Mouse (Mus musculus) embryo, embryonic 10.5 days (tissue): ENCODE measurements around the gene Chrnd.
A peak's percentile ranks its signal among the peaks of the same experiment; 100 is the strongest.

Source experiments
- DNase-seq: peaks from one replicate; pipeline ENCODE4 v3.0.0-alpha.2; 2015; ENCODE audit warnings: low spot score

Gene Chrnd

DNA sequence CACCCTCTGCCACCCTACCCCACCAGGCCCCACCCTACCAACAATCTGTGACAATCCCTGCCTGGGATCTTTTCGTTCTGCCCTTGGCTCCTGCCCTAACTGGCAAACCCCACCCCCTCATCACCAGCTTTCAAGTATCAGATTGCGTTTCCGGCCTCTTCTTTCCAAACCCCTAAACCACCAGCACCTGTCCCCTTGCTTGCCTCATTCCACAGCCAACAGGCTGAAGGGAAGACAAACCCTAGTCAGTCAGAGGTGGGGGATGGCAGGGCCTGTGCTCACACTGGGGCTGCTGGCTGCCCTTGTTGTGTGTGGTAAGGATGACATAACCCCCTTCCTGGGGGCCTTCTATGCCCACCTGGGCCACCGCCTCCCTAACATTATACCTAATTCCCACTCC lies at the start of gene Chrnd:
TSS of gene Chrnd (plus strand) at position 179 of the 400 bp plus-strand sequence.
- no peak for DNase-seq

DNA sequence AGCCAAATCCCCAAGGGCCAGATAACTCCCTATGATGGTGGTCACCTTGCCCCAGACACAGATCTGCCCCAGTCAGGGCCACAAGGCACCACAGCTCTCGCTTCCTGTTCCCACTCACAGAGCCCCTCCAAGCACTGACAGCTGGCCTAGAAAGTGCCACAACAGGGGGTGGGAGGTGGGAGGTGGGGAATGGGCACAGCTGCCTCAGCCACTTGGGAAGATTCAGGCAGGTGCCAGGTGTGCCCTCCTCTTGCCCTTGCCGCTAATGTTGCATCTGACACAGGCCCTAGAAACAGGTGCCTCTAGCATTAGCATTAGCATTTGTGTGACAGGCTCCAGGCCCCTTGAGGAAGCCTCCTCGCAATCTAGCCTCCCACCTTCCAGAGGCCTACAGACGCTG lies 48.9 kb upstream of the Chrnd start:
- DNase-seq = no peak

DNA sequence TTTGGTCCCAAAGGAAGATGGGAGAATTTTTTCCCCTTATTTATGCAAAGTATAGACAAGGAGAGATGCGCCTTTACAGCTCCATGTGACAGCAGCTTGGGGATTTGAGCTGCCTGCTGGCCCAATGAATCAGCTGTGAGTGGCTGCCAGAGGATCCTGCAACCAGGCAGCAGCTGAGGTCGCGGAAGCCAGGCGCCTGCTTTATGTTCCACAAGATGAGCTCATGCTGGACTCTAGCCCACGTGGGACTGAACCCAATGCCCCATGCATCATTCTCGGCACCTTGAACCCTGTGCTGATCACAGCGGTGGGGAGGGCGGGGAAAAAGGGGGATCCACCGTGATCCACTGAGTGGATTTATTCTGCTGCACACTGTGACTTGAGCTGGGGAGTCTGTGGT lies 48.0 kb upstream of the Chrnd start:
- DNase-seq = no peak

DNA sequence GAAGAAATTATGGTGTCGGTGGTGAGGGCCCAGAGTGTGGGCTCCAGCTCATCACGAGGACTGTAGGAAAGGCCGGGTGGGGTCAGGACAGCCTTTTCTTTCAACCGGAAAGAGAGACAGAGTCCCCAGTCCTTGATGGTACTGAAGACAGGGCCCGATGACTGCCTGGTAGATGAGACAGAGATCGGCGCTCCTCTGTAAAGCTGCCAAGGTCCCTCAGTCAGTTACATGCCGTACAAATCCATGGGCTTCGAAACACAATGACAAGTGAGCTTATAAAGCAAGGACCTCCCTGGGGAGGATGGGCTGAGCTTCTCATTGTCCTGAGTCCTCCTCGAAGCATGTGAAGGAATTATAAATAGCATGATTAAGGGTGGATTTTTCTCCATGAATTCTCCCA lies 47.3 kb upstream of the Chrnd start:
- DNase-seq = no peak

DNA sequence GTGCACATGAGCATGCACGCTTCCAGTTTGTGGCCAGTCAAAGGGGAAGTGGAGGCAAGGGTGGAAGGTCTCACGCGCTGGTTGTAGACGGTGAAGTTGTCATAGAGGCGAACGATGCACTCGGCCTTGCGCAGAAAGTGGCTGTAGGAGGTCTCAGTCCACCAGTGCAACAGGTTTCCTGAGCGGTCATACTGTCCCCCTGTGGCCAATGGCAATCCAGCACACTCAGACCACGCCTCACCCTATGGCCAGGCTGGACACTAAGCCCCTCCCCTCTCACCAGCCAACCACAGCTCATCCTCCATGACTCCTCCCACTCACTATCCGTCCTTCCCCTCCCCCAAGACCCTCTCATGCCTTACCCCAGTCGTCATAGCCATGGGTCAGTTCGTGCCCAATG lies 41.0 kb upstream of the Chrnd start:
- DNase-seq = peak; percentile 58

DNA sequence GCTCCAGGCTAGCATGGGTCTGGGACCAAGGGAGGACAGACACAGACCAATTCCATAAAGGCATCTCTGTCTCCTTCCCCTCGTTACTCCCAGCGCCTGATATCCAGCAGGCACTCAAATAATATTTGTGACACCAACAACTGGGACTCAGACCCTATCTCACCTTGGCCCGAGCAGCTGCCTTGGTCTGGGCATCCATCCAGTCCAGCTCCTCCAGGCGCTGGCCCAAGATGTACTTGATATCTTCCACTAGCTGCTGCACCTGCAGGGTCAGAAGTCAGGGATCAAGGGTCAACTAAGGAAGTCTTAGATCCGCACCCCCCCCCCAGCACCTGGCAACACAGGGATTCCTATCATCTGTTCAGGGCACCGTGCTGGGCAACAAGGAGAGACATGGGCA lies 39.1 kb upstream of the Chrnd start:
- no peak for DNase-seq

DNA sequence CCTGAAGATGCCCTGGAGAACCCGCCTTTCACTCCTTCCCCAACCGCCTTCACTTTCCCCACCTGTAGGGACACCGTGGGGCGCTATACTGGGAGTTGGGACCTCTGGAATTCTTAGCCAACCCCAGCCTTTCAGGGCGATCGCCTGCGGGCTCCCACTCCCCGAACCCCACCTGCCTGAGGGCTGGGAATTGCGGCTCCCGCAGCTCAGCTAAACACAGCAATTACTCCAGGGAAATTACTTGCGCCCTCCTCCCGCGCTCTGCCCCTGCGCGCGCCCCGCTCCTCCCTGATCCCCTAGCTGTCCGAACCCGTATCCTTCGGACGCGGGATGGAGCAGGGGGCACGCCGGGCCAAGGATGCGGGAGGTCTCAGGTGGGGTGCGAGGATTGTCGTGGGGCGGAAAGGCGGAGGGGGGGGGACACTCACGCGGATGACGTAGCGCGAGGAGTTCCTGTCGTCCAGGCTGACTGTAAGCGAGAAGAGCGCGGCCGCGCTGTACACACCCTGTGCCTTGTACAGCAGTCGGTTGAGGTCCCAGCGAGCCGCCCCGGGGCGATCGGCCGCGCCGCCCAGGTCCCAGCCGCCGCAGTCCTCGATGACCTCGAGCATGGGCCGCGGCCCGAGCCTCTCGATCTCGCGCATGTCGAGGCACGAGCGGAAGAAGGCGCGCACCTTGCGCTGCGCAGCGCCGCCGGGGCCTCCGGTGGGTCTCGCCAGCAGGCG lies 36.5 kb upstream of the Chrnd start:
- no peak for DNase-seq

DNA sequence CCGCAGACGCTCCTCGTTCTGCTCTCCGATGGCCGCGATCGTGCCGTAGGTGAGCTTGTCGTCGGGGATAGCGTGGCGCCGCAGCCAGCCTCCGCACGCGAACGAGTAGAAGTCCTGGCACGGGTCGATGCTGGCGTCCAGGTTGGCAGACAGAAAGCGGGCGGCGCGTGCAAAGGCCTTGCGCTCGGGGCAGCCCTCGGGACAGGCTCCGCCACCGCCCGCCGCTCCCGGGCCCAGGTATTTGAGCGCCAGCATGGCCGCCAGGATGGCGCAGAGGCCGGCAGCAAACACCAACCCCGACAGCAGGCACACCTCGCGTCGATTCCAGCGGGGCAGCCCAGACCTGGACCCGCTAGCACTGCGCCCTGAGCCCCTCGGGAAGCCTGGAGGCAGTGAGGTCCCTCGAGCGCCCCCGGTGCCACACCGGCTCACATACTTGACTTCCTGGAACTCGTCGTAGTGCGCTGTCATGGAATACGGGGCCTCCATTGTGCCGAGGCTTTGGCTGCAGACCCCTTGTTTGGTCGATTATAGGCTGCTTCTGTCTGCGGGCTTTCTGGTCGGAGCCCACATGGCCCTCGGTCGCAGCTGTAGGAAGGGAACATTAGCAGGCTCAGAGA lies 35.8 kb upstream of the Chrnd start:
- DNase-seq = no peak

DNA sequence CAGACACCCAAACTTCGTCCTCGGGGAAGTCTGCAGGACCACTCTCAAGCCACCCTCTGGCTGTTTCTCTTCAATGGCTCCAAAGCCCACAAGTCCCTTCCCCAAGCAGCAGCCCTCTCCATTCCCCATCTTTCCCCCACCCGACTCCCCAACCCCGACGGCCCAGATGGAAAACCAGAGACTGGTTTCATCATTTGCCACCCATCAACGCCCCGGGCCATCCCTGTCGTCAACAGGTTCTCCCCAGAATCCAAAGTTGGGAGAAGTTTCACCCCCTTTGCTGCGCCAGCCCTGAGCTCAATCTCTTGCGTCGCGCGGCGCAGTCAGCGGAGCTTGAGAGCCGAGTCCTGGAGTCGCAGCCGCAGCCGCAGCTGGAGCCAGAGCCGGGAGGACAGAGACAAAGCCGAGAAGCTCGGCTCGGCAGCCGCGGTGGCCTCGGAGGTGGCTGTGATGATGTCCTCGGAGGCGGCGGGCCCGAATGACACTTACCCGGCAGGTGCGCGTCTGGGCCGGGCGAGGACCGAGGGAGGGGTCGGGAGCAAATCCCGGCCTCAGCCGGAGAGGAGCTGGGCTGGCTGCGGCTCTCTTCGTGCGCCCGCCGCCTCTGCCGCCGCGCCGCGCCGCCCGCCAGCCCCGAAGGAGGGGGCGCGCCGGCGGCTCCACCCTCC lies 34.7 kb upstream of the Chrnd start:
- DNase-seq = peak; percentile 63

DNA sequence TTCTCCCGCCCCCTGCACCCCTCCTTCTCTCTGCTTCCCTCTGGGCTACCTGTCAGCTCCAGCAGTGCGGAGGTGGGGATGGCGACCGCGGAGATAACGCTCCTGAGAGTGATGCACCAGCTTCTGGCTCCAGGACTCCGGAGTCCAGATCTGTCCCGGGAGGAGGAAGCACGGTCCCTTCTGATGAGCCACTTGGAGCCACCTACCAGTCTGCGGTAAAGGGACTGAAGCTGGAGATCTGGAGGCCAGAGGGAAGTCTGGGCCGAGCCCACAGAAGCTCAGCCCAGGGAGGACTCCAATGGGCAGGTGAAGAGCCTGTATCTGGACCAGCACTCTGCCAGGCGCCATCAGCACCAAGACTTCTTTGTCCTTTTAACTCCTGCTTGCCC lies 34.2 kb upstream of the Chrnd start, which contains the start of gene Ecel1:
TSS of gene Ecel1 (minus strand) at position 323 of the 389 bp plus-strand sequence.
- DNase-seq = no peak

DNA sequence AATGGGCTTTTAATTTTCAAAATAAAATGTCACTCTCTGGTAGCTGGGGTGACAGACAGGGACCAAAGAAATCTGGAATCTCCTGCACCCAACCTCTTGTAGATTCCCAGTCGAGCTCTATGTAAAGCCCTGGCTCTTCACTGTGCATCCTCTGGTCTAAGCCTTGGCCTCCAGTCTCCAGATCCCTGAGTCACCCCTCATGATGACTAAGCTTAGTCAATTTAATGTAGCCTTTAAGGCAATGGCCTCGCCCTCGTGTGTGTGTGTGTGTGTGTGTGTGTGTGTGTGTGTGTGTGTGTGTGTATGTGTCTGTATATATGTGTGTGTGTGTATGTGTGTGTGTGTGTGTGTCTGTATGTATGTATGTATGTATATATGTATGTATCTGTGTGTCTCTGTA lies 31.0 kb upstream of the Chrnd start:
- no peak for DNase-seq

DNA sequence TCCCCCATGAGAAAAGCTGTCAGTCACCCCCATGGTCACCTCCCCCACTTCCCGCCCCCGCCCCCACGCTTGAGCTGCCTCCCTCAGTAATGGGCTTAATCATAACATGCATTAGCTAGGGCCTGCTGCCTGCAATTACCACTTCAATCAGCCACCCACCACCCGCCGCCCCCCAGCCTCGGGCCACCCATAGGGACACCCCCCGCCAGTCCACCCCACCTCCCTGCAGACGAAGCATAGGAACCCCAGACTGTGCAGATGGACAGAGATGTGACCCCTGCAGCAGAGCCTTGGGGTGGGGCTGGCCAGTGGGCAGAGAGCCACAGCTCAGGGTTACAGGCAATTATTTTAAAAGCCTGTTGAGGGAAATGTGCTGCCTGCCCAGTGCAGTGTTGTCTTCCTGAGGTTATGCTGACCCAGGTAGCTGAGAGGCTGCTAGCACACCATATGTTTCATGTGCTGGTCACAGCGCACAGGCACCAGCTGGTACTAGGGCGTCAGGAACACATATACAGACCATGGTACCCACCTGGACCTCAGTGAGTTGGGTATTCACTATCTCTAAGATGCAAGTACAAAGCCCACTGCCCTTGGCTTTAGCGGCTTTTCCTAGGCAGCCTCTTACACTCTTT lies 26.1 kb upstream of the Chrnd start:
- no peak for DNase-seq

DNA sequence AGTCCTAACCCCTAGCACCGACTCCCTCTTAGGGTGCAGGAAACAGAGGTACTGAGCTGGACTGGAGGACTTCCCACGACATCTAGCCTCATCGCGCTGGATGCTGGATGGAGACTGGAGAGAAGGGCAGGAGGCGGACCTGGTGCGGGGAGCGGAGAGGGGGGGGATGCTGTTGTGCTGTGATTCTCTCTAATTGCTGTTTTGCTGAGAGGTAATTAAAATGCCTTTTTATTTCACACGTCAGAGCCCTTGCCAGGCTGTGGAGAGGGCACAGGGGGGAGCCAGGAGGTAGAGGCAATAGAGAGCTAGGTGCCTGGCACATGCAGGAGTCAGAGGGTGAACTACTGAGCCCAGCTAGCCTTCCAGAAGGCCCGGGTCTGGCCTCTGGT lies 25.6 kb upstream of the Chrnd start:
- no peak for DNase-seq

DNA sequence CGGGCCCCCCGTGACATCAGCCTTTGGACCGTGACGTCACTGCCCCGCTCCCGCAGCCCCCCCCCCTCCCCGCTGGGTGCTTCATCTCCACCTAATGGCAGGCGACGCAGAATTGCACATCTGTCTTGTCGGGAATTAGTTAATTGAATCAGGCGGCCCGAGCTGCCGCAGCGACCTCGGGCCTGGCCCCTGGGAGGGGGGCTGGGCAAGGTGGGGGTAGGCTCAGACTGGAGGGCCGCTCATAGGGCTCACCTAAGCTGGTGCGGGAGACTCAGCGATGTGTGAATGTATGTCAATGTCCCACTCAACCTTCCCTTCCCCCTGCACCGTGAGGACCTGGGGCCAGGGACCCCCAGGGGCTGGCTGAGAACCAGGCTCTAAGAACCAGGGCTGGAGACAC lies 19.9 kb upstream of the Chrnd start:
- DNase-seq = no peak

DNA sequence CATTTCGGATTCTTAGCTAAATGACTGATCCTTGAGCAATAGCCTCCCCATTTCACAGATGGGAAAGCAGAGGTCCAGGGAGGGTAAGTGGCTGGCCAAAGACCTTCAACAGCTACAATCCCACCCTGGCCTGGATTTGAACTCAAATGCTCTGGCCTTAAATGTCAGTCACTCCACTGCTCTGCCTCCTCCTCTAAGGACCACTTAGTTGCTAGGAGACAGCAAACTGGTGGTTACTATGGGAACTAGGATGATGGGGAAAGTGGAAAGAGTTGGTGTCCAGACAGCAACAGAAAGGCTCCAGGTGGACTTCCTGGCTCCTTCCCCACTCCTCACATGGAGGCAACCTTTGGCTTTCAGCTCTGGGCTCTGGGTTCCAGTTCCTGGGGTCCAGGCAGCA lies 19.1 kb upstream of the Chrnd start:
- peak; percentile 45 for DNase-seq

DNA sequence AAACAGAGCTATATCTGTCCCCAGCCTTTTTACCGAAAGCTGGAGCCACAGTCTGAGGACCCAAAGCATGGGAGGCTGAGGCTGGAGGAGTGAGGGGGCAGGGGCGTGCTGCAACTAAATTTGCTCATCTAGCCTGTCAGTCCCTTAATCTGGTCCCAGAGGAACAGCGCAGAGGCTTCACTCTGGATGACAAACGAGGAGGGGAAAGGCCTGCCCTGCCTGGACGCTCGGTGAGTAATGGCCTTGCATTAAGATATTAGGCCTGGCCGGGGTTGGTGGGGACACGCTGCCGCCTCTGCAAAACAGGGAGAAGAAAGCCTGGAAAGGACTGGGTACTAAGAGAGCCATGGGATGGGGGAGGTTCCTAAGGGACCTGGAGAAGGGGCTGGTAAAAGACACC lies 18.1 kb upstream of the Chrnd start:
- DNase-seq = no peak

DNA sequence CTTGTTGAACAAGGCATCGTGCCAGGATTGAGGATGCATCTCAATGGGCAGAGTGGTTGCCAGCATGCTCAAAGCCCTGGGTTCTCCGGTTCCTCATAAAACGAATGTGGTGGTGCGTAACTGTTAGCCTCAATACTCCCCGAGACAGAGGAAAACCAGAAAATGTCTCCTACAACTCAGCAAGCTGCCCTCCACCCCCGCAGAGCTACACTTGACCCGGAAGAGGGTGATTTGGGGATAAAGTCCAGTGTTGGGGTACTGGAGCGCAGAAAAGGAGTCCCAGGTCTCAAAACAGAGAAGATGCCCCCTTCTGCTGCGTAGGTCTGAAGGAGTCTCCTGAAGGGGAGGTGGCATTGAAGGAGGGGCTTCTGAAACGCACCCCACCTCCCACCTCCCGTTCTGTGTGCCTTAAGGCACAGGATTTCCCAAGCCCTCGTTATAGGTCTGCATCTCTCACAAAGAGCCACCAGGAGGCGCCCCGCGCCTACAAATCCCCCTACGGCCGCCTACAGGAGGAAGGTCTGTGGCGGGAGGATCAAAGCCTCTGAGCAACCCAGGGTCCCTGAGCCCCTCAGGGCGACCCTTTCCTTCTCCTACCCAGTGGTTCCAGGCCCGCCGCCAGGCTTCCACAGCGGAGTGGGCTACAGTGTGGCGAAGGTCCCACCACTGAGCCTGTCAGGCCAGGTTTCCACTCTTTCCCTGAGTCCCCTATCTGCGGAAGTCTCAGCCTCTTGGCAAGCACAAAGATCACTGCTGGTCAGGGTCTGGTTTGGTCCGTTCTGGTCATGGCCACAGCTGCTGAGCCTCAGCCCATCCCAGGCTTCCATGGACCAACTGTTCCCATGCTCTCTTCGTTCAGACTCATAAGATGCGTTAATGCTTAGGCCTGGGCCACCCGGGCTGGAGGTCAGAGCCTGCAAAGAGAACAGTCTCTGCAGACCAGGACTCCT lies 16.1 kb upstream of the Chrnd start:
- peak; percentile 90 for DNase-seq

DNA sequence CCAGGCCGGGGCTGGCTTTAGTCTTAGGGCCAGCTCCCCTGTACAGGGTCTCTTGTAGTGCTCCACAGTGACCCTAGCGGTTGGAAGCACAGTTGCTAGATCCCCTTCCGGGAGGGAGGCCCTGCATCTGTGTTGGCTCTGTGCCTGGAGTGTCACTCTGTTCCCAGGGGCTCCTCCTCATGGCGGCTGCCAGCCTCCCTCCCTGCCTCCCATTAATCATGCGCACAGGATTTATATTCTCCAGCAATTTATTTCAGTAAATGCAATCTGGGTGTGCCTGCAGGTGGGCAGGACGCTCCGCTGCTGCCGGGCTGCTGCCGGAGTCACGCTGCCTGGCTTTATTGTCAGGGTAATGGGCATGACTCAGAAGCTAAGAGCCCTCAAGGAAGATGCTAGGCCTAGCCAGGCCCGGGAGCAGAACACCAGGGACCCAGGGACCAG lies 14.5 kb upstream of the Chrnd start:
- peak; percentile 80 for DNase-seq

DNA sequence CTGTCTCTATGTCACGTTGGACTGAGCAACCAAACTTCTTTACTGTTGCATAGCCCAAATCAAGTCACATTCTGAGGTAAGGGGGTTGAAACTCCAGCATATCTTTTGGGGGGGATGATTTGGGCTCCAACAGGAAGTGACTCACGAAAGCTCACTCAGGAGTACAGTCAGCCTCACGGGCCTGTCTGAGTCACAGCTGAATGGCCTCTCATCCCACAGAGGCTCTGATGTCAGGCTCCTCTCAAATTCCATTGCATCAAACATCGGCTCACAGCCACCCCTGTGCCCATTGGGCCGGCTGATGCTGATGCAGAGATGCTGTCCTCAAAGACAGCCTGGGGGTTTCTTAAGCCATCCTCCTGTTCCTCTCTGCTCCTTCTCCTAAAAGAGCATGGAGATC lies 9.5 kb upstream of the Chrnd start:
- DNase-seq = no peak

DNA sequence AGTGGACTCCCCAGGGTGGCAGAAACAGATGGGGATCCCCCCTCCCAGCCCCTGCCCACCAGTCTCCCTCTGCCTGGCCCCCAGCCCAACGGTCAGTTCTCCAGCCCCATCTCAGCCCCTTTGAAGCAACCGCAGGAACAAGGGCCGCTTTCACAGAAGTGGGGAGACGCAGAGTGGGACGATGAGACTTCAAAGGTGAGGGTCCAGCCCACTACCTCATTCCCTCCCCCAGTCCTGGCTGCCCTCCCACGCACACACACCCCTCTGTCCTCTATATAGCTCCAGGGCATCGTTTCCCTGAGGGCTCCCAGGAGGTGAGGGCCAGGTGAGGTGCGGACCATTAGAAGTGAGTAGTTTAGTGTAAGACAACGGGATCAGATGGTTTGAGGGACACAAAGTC lies 7.4 kb upstream of the Chrnd start, which contains the start of gene Prss56:
TSS of gene Prss56 (plus strand) at position 301 of the 400 bp plus-strand sequence.
- DNase-seq = no peak

DNA sequence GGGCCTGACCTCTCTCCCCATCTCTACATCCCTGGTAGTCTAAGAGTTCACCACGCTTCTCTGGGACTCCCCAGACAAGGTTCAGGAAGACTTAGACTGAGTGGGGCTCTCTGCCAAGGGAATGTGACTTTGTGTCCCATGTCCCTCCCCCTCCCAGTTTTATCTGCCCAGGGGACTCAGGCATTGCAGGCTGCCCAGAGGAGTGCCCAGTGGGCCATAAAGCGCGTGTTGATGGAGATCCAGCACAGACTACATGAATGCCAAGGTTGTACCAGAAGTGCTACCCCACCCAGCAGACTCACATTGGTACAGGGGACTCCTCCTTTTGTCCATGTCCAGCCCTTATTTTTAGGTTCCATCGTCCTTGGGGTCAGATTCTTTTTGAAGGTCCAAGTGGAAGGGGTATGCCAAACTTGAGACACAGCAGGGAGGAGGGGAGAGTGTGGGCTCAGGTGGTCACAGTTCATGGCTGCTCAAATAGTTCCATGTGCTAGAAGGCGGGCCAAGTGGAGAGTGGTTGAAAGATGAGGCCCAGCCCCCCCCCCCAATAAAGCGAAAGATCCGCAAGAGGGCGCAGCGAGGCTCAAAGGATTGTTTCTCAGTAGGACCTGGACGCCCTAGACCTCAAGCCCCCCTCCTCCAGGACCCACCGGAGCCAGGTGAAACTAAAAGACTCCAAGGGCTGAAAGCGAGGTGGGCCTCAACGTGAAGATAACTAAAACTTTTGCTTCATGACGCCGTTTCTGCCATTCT lies 6.2 kb upstream of the Chrnd start:
- peak; percentile 39 for DNase-seq
